Mouse (Mus musculus) gastrocnemius, adult 8-10 months (tissue): ENCODE results near the gene Clec12b. TPM values are rescaled to one million over a fixed set of nuclear protein-coding genes. Genes with fewer than 3 reads are reported as not detected.
A peak's percentile ranks its signal among the peaks of the same experiment; 100 is the strongest.
"Not testable (repeated sequence)": the region's sequence is repeated elsewhere in the genome, so short reads cannot be mapped to it uniquely, and the experiment has no call there.

Source experiments
- DNase-seq, 2 experiments: peaks; one replicate each; pipeline ENCODE4 v3.0.0; 2022; ENCODE audit warnings: low spot score in 2 of 2
- total RNA-seq, 4 experiments: library from RNA; stranded (reverse); gene quantifications; 2 replicates each; pipeline ENCODE4 v1.2.4; 2022

Clec12b gene
- total RNA-seq, 4 experiments from 2014 or later = not detected

DNA sequence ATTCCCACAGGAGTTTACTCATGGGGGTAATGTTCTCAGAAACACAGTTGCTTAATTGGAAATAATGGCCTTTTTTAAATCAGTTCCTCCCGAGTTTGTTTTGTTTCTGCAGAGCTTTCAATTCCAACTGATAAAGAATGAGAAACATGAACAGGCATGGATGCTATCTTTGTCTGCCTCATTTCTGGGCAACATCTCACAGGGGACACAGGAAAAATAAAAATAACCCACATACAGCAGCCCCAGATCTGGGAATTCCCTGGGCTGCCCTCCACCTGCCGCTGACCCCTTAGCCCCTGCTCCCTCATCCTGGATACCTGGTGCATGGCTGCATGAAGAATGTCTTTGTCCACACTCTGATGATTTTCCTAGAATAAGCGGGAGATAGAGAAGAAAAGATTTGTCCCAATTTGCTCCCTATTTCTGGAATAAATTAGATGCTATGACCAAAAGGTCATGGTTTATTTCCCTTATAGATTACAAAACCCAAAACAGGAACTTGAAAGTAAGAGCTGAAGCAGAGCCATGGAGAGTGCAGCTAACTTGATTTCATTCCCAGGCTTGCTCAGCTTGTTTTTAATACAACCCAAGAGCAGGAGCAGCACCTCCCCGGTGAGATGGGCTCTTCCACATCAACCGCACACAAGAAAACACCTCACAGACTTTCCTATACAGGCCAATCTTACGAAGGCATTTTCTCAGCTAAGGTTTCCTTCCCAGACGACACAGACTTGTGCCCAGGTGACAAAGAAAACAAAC lies 16.1 kb downstream of the Clec12b start:
- DNase-seq = no peak

DNA sequence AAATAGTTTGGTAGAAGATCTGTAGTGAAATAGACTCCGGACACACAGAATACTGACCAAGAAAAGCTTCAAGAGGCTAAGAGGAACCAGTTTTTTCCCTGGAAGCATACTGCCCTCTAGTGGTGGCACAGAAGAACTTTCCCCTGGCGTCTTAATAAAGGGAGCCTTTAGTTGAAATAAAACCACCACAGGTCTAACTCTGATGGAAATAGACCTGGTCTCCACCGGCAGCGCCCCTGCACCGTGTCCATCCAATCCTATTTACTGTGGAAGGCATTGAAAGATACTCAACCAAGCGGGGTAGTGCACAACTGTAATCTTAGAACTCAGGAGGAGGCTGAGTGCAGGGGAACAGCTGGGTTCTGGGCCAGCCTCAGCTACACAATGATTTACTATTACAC lies 19.7 kb downstream of the Clec12b start:
- no peak for DNase-seq

DNA sequence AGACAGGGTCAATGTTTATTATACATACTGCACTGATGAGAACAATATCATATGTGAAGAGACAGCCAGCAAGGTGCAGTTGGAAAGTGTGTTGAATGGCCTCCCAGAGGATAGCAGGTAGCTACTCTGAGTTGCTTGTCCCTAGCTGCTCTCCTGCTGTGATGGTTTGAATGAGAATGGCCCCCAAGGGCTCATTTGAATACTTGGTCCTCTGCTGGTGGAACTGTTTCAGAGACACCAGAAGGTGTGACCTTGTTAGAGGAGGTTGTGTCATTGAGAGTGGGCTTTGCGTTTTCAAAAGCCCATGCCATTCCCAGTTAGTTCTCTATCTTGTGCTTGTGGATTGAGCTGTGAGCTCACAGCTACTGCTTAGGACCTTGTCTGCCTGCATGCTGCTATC lies 21.7 kb downstream of the Clec12b start:
- DNase-seq = no peak

DNA sequence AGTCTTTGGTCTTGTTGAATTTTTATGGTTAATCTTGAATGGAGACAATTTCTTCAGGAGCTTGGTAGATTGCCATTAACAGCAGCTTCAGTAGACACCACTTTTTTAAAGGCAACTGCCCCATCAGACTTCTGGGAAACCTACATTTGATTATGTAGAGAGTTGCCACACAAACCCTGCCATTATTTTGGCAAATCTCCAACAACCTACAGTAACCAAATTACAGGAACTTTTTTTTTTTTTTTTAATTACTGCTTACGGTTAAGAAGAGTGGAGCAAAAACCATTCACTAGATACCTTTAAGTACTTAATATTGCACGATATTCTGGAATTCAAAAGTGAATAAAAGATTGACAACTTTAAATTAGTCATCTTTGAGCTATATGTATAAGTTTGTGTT lies 26.2 kb downstream of the Clec12b start:
- DNase-seq = no peak

DNA sequence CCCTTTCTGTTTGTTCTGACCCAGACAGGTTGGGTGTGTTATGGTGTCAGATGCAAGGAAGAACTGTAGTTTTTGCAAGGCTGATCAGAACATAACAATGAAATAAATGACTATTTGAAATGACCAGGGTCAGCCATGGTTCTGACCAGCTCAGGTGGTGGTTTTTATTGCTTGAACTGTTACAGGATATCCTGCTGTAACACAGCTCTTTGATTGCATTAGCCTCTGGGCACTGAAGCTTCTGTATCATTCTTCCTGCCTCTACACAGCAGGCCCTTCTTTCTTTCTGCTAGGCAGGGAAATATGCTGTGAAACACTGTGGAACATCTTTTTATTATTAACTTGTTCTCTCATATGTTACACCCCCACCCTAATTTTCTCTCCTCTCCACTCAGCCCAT lies 29.2 kb downstream of the Clec12b start:
- DNase-seq = no peak

DNA sequence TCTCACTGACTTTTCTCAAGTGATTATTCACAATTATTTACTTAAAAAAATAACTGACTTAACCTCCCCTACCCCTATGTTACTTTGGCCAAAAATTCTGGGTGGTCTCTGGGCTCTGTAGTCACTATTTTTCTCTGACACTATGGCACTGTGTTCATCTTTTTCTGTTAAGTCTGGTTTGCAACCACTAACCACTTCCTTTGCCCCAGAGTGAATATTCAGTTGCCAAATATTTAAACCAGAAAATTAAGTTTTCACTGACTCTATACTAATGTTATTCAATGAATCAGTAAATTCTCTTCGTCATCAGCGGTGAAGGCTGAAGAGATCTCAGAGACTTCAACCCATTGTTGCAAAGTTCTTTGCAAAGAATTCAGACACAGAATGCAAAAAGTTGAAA lies 29.9 kb downstream of the Clec12b start:
- DNase-seq = no peak

DNA sequence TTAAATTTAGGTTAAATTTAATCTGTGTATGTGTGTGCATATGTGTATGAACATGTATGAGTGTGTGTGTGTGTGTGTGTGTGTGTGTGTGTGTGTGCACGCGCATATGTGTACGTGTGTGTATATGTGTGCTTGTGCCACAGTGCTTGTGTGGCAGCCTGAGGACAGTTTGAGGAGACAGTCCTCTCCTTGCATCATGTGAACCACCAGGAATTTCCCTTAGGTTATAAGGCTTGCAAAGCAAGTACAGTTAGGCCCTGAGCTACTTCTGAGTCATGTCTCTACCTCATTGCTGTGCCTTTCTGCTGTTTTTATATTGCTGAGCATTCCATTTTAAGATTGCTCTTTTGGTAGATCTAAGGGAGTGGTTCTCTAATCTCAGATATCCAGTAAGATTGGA lies 34.6 kb downstream of the Clec12b start:
- DNase-seq = no peak

DNA sequence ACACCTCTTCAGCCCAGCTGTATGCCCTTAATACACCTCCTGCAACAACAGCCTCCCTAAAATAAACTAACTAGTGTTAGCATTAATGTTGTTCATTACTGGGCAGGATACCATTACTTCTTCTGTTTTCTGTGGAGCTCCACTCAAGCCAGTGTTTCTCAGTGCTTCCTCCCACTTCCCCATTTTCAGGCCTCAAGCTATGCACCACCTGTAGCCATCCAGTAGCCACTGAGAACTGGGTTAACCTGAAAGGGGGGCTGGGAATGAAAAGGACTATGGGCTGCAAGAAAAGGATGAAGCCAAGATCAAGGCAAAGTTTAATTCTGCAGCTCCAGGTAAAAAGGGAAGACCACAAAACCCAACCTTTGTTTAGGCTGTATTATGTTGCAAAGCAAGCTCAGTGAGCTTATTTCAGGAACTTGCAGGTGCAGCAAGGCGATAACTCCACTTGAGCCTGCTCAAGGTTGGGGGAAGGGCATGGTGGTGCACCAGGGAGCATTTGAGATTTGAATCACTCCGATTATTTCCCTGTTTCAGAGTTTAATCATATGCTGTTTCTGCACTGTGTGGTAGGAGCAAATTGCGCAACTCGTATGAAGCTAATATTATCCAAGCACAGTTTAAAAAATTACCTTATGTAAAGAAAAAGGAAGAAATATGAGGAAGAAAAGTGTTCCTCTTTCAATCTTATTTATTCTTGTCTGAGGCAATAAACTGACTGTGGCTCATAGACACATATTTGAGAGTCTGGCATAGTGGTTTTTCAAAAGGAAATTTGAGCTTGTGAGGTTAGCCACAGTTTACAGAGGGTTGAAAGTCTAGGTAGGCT lies 35.9 kb downstream of the Clec12b start:
- DNase-seq = no peak

DNA sequence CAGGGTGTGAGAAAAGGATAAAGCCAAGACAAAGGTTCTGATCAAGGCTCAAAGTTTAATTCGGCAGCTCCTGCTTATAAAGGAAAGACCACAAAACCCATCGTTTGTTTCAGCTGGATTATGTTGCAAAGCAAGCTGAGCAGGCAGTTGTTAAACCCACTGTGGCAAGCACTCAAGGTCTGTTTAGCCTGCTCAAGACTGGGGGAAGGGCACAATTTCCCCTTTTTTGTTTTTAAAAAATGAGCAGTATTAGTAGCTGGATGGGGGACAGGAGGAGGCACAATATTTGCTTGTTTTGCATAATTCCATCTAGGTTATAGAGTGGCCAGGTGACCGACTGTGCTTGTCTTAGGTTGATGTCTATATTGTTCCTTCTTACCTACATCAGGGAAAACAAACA lies 41.3 kb downstream of the Clec12b start:
- no peak for DNase-seq

DNA sequence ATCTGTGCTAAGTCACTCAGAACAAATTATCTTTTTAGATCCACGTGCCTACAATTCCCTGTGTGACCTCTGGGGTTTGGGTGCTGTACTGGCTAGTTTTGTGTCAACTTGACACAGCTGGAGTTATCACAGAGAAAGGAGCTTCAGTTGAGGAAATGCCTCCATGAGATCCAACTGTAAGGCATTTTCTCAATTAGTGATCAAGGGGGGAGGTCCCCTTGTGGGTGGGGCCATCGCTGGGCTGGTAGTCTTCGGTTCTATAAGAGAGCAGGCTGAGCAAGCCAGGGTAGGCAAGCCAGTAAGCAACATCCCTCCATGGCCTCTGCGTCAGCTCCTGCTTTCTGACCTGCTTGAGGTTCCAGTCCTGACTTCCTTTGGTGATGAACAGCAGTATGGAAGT lies 43.3 kb downstream of the Clec12b start, which contains the start of gene Clec12a:
Clec12a (plus strand) TSS at position 301 of the 400 bp plus-strand sequence.
- DNase-seq = not testable (repeated sequence)

DNA sequence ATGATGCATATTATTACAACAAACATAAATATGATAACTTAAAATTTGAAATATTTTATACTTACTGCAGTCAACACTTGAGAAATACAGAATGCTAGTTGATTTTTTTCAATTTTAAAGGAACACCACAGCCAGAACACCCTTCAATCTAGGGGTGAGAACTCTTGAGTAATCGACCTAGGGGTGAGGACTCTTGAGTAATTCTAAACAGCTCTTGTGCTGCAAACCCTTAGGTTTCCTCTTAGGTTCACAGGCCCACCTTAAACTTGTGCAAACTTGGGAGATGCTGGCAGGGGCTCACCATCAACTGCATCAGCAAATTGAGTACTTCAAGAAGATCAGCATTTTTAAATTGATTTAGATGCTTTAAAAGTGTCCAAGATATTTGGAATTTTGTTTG lies 47.9 kb downstream of the Clec12b start:
- DNase-seq = no peak

DNA sequence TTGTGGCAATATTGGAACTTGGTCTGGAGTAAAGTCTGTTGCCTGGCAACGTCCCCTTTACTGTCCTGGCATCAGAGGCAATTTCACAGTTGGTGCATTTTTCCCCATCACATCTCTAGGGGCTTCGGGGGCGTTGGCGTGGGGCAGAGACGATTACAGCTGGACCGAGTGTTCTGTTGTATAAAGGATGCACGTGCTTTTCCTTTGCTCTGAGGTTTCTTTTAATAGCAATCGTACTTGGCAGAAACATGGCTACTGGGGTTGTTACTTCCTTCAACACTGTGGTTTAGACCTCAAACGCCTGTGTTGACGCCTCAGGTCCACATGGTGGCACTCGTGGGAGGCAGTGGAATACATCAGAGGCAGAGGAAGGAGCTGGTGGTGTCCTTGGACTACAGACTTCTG lies 52.0 kb downstream of the Clec12b start:
- DNase-seq = peak in 1 of 2 experiments; percentile 3

DNA sequence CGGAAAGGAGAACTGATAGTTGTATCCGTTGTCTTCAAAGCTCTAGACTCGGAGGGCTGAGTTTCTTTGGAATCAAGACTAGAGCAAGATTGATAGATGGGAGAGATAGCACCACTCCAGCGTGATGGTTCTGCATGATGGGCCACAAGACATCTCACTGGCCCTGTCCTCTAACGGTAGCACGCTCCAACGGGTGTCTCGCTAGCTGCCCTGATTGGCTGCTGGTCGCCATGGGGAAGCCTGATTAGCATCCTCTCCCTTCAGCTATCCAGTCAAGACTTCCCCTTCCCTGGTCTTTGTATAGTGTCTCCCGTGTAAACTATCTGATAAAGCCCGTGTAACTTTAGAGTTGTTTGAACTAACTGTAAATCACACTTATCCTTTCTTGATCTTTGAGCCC lies 54.1 kb downstream of the Clec12b start, which contains the start of gene 4922502D21Rik:
4922502D21Rik (minus strand) TSS at position 187 of the 400 bp plus-strand sequence.
- DNase-seq = no peak

DNA sequence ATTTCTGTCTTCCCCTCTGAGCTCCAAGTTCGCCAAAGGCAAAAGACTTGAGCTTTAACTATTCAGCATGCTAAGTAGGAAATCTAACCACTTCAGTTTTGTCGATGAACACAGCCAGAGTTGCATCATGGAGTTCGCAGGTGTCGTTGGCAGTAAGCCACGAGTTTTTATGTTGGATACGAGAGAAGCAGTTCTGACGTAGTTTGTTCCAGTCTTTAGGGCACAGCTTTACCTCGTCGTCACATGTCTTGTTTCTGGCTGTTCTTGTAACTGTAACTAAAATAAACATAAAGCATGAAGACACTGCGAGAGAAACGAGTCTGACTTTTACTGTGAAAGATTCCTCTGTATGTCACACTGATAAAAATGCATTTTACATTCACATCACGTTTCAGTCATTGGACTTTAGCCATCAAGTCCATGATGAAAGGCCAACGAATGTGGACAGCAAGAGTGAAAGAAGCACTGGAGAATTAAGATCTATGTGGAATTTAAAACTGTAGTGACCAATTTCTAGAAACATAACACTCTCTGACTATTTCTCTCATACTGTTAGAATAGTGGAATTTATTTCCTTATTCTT lies 59.0 kb downstream of the Clec12b start:
- no peak for DNase-seq

DNA sequence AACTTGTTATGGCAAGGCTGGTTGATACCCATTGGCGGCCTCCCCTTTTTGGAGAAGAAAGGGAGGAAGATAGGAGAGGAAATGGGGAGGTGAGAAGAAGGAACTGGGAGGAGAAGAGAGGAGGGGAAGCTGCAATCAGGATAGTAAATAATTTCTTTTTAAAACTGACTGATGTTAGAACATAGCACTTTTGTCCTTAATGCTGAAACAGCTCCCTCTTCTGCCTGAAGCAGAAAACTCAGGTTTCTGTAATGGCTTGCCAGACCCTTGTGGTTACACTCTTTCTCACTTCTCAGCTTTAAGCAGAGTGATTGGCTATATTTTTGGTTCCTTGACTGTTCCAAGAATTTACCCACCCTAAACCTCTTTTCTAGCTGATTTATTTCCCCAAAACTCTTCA lies 59.7 kb downstream of the Clec12b start:
- no peak for DNase-seq

Other genes with a start within 250 kb of the Clec12b start
- 10 to 100 TPM; 60.1 to 87.3 (median 74.7) TPM for gene Clec2d, start 205.3 kb downstream of the Clec12b start, total RNA-seq
- not detected for gene Cd69, start 110.4 kb downstream of the Clec12b start, total RNA-seq
- not detected for gene 4922502D21Rik, start 54.1 kb downstream of the Clec12b start, total RNA-seq
- gene Clec12a, start 43.2 kb downstream of the Clec12b start, total RNA-seq = under 1 TPM in 3 of 4 experiments, not detected in 1; 0.13 to 0.61 (median 0.22) TPM
- gene Clec1b, start 11.4 kb upstream of the Clec12b start, total RNA-seq = not detected
- gene Clec9a, start 23.0 kb upstream of the Clec12b start, total RNA-seq = not detected
- 1 to 10 TPM; 1.5 to 4.4 (median 2.0) TPM for gene Clec1a, start 66.1 kb upstream of the Clec12b start, total RNA-seq
- under 1 TPM in 1 of 4 experiments, not detected in 3; 0.48 TPM for gene Olr1, start 121.3 kb upstream of the Clec12b start, total RNA-seq
- not detected for gene Tmem52b, start 126.7 kb upstream of the Clec12b start, total RNA-seq
- 10 to 100 TPM; 69.2 to 94.1 (median 86.7) TPM for gene Gabarapl1, start 147.3 kb upstream of the Clec12b start, total RNA-seq
- not detected for gene Klre1, start 192.0 kb upstream of the Clec12b start, total RNA-seq
- gene Klrd1, start 205.9 kb upstream of the Clec12b start, total RNA-seq = not detected
- gene Klrk1, start 238.0 kb upstream of the Clec12b start, total RNA-seq = not detected